Mouse (Mus musculus) lung, embryonic 15.5 days (tissue): ENCODE measurements around the gene Vmac. TPM values are rescaled to one million over a fixed set of nuclear protein-coding genes. Genes with fewer than 3 reads are reported as not detected.

ENCODE experiments used
- ATAC-seq: fragments of 200-750 bp; cut with Nextera tagmentation; 2 replicates; pipeline ENCODE4 v1.8.0; 2017; ENCODE audit warnings: moderate number of reproducible peaks, borderline replicate concordance; ENCODE audit not compliant: low FRiP score, low TSS enrichment; ENCODE audit errors: extremely low read depth
- H3K27ac ChIP-seq: fragments of 300-500 bp; sonication (generic); 2 replicates; pipeline ENCODE4 v1.5.1; 2015; ENCODE audit warnings: moderate library complexity, mild to moderate bottlenecking, inconsistent platforms
- H3K27me3 ChIP-seq: fragments of 300-500 bp; sonication (generic); 2 replicates; pipeline ENCODE4 v1.6.1; 2015; ENCODE audit warnings: inconsistent platforms
- H3K36me3 ChIP-seq: fragments of 300-500 bp; sonication (generic); 2 replicates; pipeline ENCODE4 v1.6.1; 2015; ENCODE audit warnings: inconsistent platforms
- H3K4me1 ChIP-seq: fragments of 300-500 bp; sonication (generic); 2 replicates; pipeline ENCODE4 v1.6.1; 2015; ENCODE audit warnings: inconsistent platforms
- H3K4me2 ChIP-seq: fragments of 300-500 bp; sonication (generic); 2 replicates; pipeline ENCODE4 v1.6.1; 2015; ENCODE audit warnings: inconsistent platforms, mild to moderate bottlenecking, moderate library complexity
- H3K4me3 ChIP-seq: fragments of 300-500 bp; sonication (generic); 2 replicates; pipeline ENCODE4 v1.5.1; 2015; ENCODE audit warnings: mild to moderate bottlenecking, inconsistent platforms
- H3K9ac ChIP-seq: fragments of 300-500 bp; sonication (generic); 2 replicates; pipeline ENCODE4 v1.6.1; 2015; ENCODE audit warnings: inconsistent platforms
- H3K9me3 ChIP-seq: fragments of 300-500 bp; sonication (generic); 2 replicates; pipeline ENCODE4 v1.6.1; 2016; ENCODE audit warnings: inconsistent platforms
- WGBS: fragments of 180-500 bp; shearing (Covaris S2); methylation state at CpG from one replicate; pipeline ENCODE4 v1.1.7; 2015; 5-methylcytosine and 5-hydroxymethylcytosine counted together
- polyA plus RNA-seq: library from polyadenylated mRNA; unstranded; fragments of >200 nt; fragmentation: Nextera tagmentation; extraction: Ambion mirVana; gene quantifications from 2 replicates; pipeline ENCODE4 v1.2.1, GENCODE M21; 2015

The Vmac gene
- polyA plus RNA-seq, 1 experiment from 2014 or later = 16.2 TPM

DNA sequence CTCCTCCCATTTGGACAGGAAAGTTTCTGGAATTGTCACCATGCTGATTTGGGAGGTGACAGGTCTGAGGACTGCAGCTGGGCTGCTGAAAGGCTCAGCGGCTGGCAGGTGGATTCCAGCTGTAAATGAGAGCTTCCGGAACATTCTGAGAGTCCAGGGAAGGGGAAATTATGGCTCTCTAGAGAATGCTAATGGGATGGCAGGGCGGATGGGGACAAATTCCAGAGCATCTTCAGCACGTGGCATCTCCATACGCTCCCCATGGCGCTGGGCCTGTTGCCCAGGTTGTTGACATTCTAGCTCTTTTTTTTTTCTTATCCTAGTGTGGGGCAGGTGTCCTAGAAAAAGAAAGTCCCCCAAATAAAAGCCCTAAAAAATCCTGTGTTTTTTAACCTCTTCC is 11.3 kb upstream of the Vmac start:
- H3K4me1 ChIP-seq = peaks cover 22% of the 10 kb centered on the region
- 37% methylated on average over 6 of the region's 6 CpGs for WGBS
- no peak overlapping the region for H3K27ac ChIP-seq

DNA sequence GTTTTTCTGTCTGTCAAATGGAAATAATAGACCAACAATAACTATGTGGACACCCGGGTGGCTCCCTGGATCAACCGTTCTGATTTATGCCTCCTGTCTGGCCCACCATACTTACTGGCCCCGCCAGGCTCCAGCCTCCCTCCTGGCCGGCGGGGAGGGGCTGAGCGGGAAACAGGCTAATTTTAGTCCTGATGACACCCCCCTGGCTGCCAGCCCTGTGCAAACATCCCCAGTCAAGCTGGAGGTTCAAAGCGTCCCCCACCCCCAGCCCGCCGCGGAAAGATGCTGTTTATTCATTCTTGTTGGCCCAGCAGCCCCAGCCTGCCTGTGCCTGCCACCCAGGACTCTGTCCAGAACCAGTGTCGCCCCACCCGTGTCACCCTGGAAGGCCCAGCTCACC is 10.3 kb upstream of the Vmac start:
- no peak overlapping the region for H3K4me3 ChIP-seq
- 3% methylated on average over 12 of the region's 12 CpGs for whole genome bisulfite sequencing
- peak; percentile 59; the same call in 1 of the 2 replicates for ATAC-seq

More for the DNA sequence above, 11.3 kb upstream of the Vmac start:
- no peak overlapping the region for H3K4me3 ChIP-seq
- no peak overlapping the region for H3K9ac ChIP-seq
- no peaks in the 10 kb centered on the region for H3K27me3 ChIP-seq
- ATAC-seq = no peak
- H3K9me3 ChIP-seq = no peaks in the 10 kb centered on the region
- no peak overlapping the region for H3K4me2 ChIP-seq
- H3K36me3 ChIP-seq = no peaks in the 10 kb centered on the region

DNA sequence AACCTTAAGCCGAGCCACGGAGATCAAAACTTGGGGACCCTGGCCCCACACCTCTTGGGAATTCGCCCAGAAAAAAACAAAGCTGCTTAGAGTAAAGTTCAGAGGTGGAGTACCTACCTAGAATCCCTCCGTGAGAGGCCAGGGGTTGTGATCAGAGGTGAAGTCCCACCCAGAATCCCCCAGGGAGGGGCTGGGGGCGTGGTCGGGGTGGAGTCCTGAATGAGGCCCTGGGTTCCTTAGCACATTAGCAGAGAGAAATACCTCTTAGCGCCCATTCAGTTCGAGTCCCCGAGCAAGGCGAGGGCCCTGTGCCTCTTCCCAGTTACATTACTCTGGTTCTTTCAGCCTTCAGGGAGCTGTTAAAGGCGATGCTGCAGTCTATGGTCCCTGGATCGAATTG is 9.8 kb upstream of the Vmac start:
- no peaks in the 10 kb centered on the region for H3K9me3 ChIP-seq
- ATAC-seq = no peak
- H3K36me3 ChIP-seq = peaks cover 2% of the 10 kb centered on the region; the same call in 1 of the 2 replicates
- 9% methylated on average over 12 of the region's 12 CpGs for WGBS
- H3K4me2 ChIP-seq = peak overlapping the region; percentile 14; the same call in 1 of the 2 replicates
- peak overlapping the region; percentile 34; the same call in 1 of the 2 replicates for H3K27ac ChIP-seq
- H3K9ac ChIP-seq = no peak overlapping the region
- H3K4me3 ChIP-seq = no peak overlapping the region
- peaks cover 27% of the 10 kb centered on the region for H3K4me1 ChIP-seq
- no peaks in the 10 kb centered on the region for H3K27me3 ChIP-seq

More for the DNA sequence above, 10.3 kb upstream of the Vmac start:
- no peaks in the 10 kb centered on the region for H3K27me3 ChIP-seq
- peak overlapping the region; percentile 14; the same call in 1 of the 2 replicates for H3K4me2 ChIP-seq
- no peaks in the 10 kb centered on the region for H3K36me3 ChIP-seq
- H3K9ac ChIP-seq = no peak overlapping the region
- peaks cover 27% of the 10 kb centered on the region for H3K4me1 ChIP-seq
- no peaks in the 10 kb centered on the region for H3K9me3 ChIP-seq
- H3K27ac ChIP-seq = peak overlapping the region; percentile 34; the same call in 1 of the 2 replicates

DNA sequence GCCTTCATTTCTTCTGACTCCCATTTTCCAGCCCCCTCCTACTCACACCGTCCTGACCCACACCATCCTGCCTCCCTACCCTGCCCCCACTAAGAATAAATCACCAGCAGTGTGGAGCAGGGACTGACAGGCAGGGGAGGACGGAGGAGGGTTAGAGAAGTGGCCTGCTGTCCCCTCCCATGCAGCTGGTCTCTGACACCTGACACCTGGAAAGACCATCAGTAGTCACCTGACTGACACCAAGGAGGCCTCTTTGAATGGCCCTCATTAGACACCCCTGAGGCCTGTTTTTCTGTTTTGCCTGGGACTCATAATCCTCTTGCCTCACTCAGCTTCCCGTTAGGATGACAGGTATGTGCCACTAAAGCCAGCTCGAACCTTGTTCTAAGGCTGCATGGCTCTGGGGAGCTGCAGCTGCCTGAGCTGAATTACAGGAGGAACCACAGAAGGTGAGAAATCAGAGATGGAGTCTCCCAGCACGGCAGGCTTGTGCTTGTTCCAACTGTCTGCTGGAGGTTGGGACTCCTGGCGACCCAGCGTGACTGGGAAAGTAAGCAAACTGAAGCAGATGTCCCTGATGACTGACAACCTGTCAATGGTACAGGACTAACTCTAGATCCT is 9.3 kb upstream of the Vmac start:
- no peak for ATAC-seq
- H3K27me3 ChIP-seq = no peaks in the 10 kb centered on the region
- peaks cover 27% of the 10 kb centered on the region for H3K4me1 ChIP-seq
- H3K4me3 ChIP-seq = no peak overlapping the region
- H3K9ac ChIP-seq = no peak overlapping the region
- no peaks in the 10 kb centered on the region for H3K9me3 ChIP-seq
- WGBS = 7% methylated on average over 7 of the region's 7 CpGs
- peak overlapping the region; percentile 34; the same call in 1 of the 2 replicates for H3K27ac ChIP-seq
- peaks cover 6% of the 10 kb centered on the region; the same call in 1 of the 2 replicates for H3K36me3 ChIP-seq
- H3K4me2 ChIP-seq = 0 out of 2 replicates have a peak overlapping the region, but pooled peaks have one; percentile 14

DNA sequence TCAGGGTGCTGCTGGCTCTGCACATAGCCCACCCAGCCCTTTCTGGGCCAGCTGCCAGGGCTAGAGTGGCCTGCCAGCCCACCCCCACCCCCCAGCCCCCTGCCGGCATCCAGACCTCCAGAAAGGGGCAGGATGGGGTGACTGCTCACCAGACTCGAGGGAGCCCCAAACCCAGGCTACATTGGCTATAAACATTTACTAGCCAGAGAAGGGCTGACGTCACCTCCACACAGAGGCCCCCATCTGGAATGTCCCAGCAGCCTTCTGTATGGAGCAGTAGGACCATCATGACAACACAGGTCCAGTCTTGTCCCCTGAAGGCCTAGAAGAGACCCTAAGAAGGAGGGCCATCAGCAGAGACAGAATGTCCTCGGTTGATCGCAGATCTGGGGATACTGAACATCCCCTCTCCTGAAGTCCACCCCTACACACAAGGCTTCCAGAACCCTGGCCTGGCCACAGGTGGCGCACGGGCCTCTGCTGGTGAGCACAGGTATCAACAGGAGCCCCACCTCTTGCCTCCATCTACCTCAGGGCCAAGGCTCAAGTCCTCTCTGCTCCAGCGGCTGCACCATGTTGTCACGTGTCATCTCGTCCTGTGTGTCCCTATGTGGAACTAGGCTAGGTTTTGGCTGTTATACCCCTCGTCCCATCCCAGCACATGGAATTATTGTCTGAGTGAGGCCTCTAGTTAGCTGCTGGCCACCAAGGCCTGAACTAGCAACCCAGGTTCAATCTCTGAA is 5.8 kb upstream of the Vmac start:
- no peak overlapping the region for H3K4me3 ChIP-seq
- no peak overlapping the region for H3K27ac ChIP-seq
- no peak for ATAC-seq
- no peaks in the 10 kb centered on the region for H3K27me3 ChIP-seq
- peaks cover 32% of the 10 kb centered on the region for H3K4me1 ChIP-seq
- no peak overlapping the region for H3K4me2 ChIP-seq
- no peaks in the 10 kb centered on the region for H3K9me3 ChIP-seq
- peaks cover 16% of the 10 kb centered on the region for H3K36me3 ChIP-seq
- WGBS = 75% methylated on average over 11 of the region's 11 CpGs
- no peak overlapping the region for H3K9ac ChIP-seq

DNA sequence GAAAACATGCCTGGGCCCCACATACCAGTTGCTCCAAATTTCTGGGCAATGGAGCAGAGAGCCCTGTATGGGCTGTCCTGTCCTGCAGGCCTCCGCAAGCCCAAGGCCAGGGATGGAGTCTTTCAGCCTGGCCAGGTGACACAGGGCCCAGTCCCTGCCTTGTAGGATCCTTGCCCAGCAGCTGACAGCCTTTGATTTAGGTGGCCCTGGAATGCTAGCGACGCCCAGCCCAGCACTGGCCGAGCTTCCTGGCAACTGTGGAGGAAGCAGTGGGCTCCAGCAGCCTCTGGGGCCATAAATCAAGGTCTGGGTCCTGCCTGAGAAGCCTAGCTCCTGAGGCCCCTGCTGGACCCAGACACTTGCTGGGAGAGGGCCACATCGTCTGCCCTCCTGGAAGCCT is 4.6 kb upstream of the Vmac start:
- Histone ChIP-seq H3K27me3 (no peaks in the 10 kb centered on the region), H3K9ac (no peak overlapping the region), H3K4me1 (peaks cover 27% of the 10 kb centered on the region), H3K36me3 (peaks cover 16% of the 10 kb centered on the region), H3K27ac (no peak overlapping the region), H3K9me3 (no peaks in the 10 kb centered on the region), H3K4me3 (no peak overlapping the region), H3K4me2 (no peak overlapping the region)
- WGBS = 69% methylated on average over 5 of the region's 5 CpGs
- ATAC-seq = no peak

DNA sequence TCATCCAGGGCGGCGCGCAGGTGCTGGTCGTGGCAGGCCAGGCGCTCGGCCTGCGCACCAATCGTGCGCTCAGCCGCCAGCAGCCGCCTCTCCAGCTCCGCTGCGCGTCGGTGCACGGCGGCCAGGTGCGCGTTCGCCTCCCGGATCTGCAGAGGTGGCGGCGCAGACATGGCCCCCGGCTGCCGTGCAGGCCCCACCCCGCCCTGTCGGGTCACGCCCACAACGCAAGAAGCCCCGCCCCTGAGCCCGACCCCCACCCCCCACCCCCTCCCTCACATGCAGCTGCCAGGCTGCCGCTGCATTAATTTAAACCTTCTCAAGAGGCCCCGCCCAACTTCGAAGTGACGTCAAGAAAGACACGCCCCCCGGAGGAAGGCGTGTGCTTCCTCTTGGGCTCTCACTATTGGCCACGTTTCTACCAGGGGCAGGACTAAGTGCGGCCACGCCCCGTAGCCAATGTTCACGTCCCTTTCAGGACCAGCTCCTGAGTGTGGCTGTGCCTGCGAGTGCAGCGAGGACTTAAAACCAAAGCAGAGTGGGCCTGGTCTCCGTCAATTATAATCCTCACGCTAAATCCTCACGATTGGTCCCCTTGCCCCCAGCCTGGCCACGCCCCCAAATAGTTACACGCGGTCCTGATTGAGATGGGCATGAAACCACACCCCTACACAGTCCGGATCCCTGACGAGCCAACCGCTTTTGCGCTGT is 1.0 kb downstream of the Vmac start:
- peaks cover 17% of the 10 kb centered on the region for H3K36me3 ChIP-seq
- peak overlapping the region; percentile 76 for H3K4me3 ChIP-seq
- no peaks in the 10 kb centered on the region for H3K9me3 ChIP-seq
- ATAC-seq = peak; percentile 94
- peaks cover 27% of the 10 kb centered on the region for H3K4me1 ChIP-seq
- H3K27me3 ChIP-seq = no peaks in the 10 kb centered on the region
- H3K27ac ChIP-seq = peak overlapping the region; percentile 78
- H3K4me2 ChIP-seq = peak overlapping the region; percentile 88
- peak overlapping the region; percentile 84 for H3K9ac ChIP-seq
- WGBS = under 1% methylated on average over 54 of the region's 55 CpGs

DNA sequence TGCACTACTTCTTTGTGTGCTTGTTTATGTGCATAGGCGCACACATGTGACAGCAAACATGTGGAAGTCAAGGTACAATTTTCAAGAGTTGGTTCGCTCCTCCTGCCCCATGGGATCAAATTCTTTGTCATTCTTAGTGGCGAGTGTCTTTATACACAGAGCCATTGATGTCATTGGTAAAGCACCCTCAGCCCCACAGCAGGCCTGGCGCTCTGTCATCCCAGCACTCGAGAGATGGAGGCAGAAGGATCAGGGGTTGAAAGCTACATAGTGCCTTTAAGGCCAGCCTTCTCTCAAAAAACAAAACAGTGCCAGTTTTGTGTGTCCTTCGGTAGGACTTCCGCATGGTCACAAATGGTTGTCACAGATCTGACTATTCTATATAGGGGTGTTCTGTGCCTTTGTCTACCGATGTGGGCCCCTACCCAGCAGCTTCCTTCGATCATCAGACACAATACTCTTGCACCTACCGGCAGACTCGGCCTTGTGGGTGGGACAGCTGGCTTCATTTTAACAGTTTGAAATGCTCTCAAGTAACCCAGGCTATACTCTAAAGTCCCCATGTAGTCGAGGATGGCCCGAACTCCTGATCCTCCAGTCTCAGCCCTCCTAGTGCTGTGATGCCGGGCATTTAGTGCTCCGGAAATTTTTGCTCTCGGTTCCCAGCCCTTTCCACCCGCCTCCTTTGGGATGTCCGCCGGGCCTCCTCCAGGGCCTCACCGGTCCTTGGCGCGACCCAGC is 1.7 kb downstream of the Vmac start:
- Histone ChIP-seq H3K9me3 (no peaks in the 10 kb centered on the region), H3K4me1 (peaks cover 27% of the 10 kb centered on the region), H3K4me3 (peak overlapping the region; percentile 76), H3K27ac (peak overlapping the region; percentile 78), H3K9ac (peak overlapping the region; percentile 67), H3K27me3 (no peaks in the 10 kb centered on the region), H3K4me2 (peak overlapping the region; percentile 88), H3K36me3 (peaks cover 18% of the 10 kb centered on the region)
- WGBS = 22% methylated on average over 22 of the region's 22 CpGs
- no peak for ATAC-seq

DNA sequence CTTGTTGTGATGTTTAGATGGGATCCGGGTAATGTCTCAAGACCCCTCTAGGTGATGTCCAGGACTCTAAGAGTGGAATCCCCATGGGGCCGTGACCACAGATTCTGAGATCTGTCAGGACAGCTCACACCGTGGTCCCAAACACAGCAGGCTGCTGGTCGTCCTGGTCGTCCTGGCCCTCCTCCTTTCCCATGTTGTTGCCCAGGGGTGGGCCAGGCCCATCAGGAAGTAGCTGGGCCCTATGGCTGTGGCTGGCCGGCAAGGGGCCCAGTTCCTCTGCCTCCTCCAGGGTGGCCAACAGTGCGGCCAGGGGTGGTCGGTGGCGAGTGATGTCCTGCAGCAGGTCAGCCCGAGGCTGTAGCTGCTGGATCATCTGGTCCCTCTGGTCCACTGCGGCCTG is 2.5 kb downstream of the Vmac start:
- H3K4me3 ChIP-seq = no peak overlapping the region
- H3K9ac ChIP-seq = no peak overlapping the region
- 52% methylated on average over 11 of the region's 11 CpGs for WGBS
- H3K36me3 ChIP-seq = peaks cover 25% of the 10 kb centered on the region
- H3K4me1 ChIP-seq = peaks cover 27% of the 10 kb centered on the region
- H3K9me3 ChIP-seq = no peaks in the 10 kb centered on the region
- peak overlapping the region; percentile 88; the same call in 1 of the 2 replicates for H3K4me2 ChIP-seq
- H3K27ac ChIP-seq = no peak overlapping the region
- H3K27me3 ChIP-seq = no peaks in the 10 kb centered on the region
- ATAC-seq = no peak

DNA sequence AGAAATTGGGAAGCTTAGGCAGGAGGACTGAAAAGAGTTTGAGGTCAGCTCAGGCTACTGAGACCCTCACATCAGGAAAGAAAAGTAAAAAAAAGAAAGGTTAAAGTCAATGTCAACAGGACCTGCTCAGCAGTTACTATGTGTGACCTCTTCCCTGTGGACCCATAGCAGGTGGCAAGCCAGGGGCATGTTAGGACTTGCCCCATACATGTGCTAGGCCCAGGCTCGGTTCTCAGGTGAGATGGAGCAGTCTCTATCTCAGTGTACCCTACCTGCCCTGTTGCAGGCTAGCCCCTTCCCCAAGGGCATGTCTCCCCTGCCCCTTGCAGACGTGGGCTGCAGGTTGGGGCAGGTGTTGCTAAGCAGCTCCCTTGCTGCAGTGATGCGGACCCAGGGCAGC is 8.1 kb downstream of the Vmac start:
- WGBS = 82% methylated on average over 3 of the region's 3 CpGs
- Histone ChIP-seq H3K36me3 (peaks cover 81% of the 10 kb centered on the region), H3K27me3 (no peaks in the 10 kb centered on the region), H3K27ac (no peak overlapping the region), H3K9ac (no peak overlapping the region), H3K4me3 (no peak overlapping the region), H3K4me2 (no peak overlapping the region), H3K4me1 (no peaks in the 10 kb centered on the region), H3K9me3 (no peaks in the 10 kb centered on the region)
- ATAC-seq = no peak

DNA sequence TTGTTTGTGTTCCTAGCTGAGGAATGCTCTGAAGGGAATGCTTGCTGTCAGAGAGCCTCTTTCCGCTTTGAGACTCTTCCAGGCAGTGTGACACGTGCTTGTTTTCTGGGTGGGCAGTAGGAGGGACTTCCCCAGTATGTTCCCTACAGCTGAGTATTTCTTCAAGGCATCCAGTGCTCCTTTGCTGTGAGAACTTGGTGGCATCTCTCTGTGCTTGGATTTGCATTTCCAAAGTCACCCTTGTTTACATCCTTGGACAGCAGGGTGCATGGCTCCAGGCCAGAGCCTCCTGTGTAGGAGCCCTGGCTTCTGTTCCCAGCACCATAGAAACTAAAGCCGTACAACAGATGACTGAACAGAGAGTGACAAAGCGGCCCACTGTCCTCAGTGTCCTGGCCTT is 9.1 kb downstream of the Vmac start:
- Histone ChIP-seq H3K27me3 (no peaks in the 10 kb centered on the region), H3K9ac (no peak overlapping the region), H3K4me2 (no peak overlapping the region), H3K4me3 (no peak overlapping the region), H3K9me3 (no peaks in the 10 kb centered on the region), H3K4me1 (no peaks in the 10 kb centered on the region), H3K36me3 (peaks cover 91% of the 10 kb centered on the region), H3K27ac (no peak overlapping the region)
- WGBS = 74% methylated on average over 4 of the region's 4 CpGs
- ATAC-seq = no peak
